Mouse (Mus musculus) megakaryocyte, adult 5-6 weeks (primary cell): Measurements from ENCODE around the gene Cacna2d1. TPM values are rescaled to one million over a fixed set of nuclear protein-coding genes. Genes with fewer than 3 reads are reported as not detected.

Experiments
- ATAC-seq: 2 replicates; pipeline ENCODE4 v1.8.0; 2016; ENCODE audit warnings: mild to moderate bottlenecking, inconsistent platforms; ENCODE audit not compliant: poor library complexity, severe bottlenecking
- total RNA-seq, 2 experiments: library from RNA; stranded (forward) in 1 of 2; stranded (reverse) in 1 of 2; fragments of 153-499, 151-499 nt in 1 of 2; fragments of 221-1000, 200-1000 nt in 1 of 2; gene quantifications; 2 replicates each; pipeline versions ENCODE4 v1.2.3 to v1.2.4; 2015 to 2017

Gene Cacna2d1
- total RNA-seq, 2 experiments from 2014 or later, result not detected

GRCm38 (mm10) chr5:16243599-16243998 lies 309.1 kb downstream of the Cacna2d1 start:
- ATAC-seq, result no peak

DNA sequence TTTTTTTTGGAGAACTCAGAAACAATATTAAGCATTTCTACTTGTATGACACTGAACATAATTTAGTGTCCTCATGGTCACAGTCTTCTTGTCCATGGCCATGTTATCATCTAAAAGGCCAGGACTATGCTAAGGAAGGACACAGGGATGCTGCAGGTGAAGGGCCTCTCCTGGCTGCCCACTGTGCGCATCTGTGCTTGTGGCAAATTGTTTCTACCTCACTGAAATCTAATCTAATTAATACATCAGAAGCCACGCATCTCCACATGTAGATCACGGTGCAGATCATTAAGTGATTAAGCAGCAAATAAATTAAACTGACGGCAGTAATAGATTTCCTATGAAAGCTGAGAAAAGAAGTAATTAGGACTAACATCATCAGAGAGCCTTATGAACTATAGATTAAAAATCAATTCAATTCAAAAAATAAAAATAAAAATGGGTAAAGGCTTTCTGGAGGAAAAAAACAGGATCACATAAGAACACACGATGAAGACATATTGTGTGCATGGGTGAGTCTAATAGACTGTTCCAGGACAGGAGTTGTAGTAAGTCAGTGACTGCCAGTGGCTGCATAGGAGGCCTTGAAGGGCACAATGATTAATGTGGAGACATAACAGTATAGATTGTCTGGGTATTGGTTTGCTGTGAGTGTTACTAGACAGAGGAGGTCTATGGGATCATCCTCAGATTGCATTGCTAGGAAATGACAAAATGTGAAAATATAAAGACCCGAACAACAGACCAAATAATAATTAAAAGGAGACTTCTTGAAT lies 318.4 kb downstream of the Cacna2d1 start:
- ATAC-seq, result no peak

GRCm38 (mm10) chr5:16253768-16254167 lies 319.3 kb downstream of the Cacna2d1 start:
- no peak for ATAC-seq

DNA sequence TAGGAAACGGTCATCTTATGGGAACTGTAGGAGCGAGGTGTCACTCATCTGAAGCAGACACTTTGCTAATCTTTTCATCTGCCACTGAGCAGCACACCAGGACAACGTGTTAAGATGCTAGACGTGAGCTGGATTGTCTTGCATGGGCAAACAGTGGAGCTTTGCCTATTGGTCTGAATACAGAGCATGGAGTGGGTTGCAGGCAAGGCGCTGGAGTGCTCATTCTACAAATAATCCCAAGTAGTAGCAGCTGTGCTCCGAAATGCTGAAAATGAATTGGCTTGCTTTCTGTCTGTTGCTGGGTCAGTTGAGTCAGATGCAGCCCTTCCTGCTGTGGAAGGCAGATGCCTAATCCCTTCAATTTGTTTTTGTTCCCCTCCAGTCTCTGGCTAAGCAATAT lies 330.9 kb downstream of the Cacna2d1 start:
- ATAC-seq, result no peak

DNA sequence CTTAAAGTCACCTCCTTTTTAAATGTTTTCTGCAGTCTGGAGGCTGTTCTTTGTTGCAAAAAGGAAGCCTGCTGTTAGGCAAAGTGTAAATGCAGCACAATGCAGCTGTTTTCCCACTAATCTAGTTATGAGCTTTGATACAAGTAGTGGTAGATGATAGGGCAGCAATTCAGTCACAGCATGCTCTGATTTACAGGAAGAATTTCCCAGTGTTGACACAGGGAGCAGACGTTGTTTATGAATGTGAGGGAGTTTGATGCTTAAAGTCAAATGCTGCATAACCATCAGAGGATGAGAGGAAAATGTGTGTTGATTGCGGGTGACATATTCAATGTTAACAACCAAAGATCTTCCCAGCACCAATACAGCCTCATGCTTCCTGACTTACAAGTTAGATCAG lies 342.6 kb downstream of the Cacna2d1 start:
- ATAC-seq, result no peak

DNA sequence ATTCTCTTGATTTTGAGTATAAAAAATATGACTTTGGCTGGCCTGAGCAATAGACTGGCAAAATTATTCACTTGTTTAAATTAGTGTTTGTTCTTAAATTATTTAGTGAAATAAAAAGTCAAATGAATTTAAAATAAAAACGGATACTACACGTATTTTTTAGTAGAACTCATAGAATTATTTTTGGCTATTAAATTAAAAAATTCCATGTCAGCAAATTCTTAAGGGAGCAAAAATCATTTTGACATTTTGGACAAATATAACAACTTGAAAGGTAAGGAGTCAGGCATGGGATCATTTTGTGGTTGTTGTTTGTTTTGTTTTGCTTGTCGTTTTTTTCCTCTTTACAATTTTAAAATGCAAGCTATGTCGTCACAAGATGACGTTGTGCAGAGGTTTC lies 346.7 kb downstream of the Cacna2d1 start:
- no peak for ATAC-seq

GRCm38 (mm10) chr5:16293223-16293622 lies 358.7 kb downstream of the Cacna2d1 start:
- peak; percentile 69 for ATAC-seq

- no peak for ATAC-seq
Measured at GRCm38 (mm10) chr5:16293825-16294224, 359.3 kb downstream of the Cacna2d1 start.

- no peak for ATAC-seq
Measured at GRCm38 (mm10) chr5:16294708-16295107, 360.2 kb downstream of the Cacna2d1 start.

- no peak for ATAC-seq
Measured at GRCm38 (mm10) chr5:16297170-16297771, 362.8 kb downstream of the Cacna2d1 start.

DNA sequence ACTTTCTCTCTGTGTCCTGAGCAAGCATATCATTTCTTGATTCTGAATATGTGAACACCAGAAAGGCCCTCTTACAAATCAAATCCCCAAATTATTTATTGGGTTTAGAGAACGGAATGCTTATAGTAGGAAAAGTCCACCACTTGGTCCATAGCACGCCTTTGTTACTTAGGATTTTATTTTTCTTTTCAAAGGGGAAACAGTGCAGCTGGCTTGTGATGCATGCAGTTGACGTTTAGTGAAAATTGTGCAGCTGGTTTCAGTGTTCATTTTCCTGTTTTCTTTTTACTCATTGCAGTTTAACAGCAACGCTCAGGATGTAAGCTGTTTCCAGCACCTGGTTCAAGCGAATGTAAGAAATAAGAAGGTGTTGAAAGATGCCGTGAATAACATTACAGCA lies 365.1 kb downstream of the Cacna2d1 start:
- ATAC-seq, result no peak

GRCm38 (mm10) chr5:16309168-16310006 lies 374.9 kb downstream of the Cacna2d1 start:
- peak; percentile 99 for ATAC-seq

DNA sequence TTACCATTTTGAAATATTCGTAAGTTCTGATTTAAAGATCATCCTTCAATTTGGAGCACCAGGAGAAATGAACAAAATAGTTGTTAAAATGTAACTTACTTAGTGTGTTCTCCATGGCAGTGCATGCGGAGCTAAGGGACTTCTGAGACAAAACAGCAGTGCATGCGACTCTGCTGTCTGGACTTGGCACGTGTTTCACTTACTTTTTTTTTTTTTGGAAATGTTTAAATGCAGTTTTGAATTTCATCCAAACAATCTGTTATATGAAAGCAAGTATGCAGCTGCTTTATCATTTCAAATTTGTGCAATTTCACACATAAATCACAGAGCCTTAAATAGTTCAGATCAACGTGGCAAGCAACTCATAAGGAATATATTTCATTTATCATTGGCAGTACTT lies 379.8 kb downstream of the Cacna2d1 start:
- ATAC-seq, result no peak

DNA sequence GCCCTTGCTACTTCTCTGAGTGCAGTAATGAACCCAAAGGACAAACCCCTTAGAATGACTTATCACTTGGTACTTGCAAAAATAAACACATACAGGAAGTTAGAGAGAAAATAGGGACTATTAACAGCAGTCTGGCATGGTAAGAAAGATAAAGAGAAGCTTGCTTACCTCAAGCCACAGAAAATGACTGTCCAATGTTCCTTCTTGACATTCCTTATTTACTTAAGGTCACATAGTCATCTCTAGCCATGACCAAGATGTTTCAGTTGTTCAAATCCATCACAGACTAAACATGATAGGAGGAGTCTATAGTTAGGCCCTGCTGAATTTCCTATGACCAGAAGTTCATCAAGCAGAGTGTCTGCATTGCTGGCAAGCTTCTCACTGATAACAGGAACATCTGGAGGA lies 381.5 kb downstream of the Cacna2d1 start:
- no peak for ATAC-seq

DNA sequence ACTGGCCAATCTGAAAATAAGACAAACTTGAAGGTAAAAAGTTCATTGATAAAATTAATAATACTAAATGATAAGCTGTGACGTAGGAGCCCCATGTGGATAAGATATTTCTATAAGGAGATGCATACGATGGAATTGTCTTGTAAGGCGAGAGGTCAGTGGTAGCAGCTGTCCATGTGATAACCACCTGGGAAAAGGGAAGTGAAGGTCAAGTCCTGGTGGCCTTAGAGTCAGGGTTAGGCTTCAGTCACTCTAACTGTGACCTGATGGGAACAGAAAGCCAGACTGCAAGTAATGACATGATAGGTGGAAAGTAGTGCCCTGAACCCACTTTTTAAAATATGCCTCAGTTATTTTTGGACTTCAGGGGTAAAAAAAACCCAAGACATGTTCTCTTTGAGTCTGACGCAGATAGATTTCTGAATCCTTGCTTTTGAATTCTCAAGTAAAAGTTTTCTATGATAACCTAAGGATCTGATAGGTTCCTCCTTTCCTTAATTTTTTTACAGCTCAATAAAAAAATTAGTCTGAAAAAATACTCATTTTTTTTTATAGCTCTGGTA lies 383.3 kb downstream of the Cacna2d1 start:
- no peak for ATAC-seq

DNA sequence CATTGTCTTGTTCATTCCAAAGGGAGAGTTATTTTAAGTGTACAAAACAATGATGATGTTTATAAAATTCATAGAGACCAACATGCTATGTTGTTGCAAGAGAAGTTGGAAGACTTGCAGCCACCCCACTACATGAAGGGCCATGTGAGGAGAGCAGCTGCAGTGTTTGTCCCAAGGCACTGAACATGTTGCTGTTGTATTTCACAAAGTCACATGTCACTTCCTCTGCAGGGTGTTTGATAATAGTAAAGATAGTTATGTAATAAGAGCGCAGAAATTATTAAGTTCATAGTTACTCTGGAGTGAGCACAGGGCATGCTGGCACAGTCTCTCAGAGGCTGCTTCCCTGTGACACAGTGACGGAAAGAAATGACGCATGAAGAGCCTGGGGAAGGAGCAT lies 392.1 kb downstream of the Cacna2d1 start:
- peak; percentile 77 for ATAC-seq

GRCm38 (mm10) chr5:16345393-16345792 lies 410.9 kb downstream of the Cacna2d1 start:
- ATAC-seq, result no peak

DNA sequence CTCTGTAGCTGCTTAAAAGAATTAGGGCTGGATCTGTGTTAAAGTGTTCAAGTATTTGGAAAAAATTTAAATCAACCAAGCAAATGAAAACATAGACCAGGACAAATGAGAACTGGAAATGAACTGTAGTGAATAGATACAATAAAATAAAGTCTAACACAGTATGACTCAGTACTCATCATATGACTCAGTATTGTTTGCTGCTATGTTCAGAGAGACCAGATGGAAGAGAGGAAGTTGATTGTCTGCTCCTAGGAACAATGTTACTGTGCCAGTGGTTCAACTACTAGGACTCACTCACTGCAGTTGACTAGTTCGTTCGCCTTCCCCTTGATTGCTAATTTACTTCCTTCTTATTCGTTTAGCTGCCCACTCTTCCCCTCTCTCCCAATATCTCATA lies 421.3 kb downstream of the Cacna2d1 start:
- no peak for ATAC-seq

DNA sequence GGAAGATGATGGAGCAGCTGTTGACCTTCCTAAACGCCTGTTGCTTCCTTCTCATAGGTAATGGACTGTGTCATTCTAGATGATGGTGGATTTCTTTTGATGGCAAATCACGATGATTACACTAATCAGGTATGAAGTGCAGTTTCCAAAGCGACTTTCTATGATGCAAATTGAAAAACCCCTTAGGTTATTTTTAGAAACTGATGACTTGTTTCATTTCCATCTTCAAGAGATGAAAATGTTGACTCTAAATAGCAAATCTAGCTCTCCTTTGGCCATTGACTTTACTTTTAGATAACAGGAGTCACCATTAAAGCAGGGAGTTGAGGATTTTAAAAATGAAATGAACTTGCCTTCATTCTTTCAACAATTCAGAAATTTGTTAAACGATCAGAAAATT lies 423.2 kb downstream of the Cacna2d1 start:
- ATAC-seq, result no peak

DNA sequence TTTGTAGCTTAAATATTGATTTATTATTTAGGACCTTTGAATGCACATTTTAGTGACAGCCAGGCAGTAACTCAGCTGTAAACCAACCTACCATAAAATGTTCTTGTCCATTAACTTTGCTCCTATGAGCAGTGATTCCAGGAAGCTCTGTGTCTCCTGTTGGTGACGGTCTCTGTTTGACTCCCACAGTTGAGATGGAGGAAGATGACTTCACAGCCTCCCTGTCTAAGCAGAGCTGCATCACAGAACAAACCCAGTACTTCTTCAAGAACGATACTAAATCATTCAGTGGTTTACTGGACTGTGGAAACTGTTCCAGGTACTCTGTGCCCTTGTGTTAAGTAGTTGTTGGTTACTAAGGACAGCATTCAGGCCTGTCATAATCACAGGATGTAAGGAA lies 427.6 kb downstream of the Cacna2d1 start:
- ATAC-seq, result no peak

DNA sequence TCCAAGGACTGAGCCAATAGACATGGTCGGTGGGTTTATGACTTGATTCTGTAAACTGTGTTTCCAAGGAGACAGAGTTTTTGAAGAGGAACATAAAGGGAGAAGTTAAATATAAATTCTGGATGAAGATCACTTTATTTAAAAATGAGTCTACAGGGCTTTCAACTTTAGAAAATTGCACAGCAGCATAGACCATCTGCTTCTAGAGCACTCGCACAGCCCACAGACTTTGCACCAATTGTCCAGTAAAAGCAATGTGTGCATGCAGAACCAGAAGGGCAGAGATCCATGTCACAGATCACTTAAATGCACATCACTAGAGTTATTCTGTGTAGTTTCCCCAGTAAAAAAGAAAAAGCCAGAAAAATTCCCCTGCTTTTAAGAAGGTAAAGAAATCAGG lies 428.7 kb downstream of the Cacna2d1 start:
- no peak for ATAC-seq
